Mouse (Mus musculus) G1E (cell line): ENCODE results near the gene Mllt6.

Source experiments
- CTCF ChIP-seq: IDR thresholded peaks from 2 replicates; pipeline ENCODE4 v1.5.1; 2012; ENCODE audit warnings: low read depth, low read length, inconsistent platforms, mixed read lengths
- GATA1 ChIP-seq: IDR thresholded peaks from 2 replicates; pipeline ENCODE4 v1.6.1; 2012; ENCODE audit warnings: borderline replicate concordance, low read length, inconsistent platforms, mixed read lengths
- POLR2AphosphoS5 ChIP-seq: IDR thresholded peaks from 2 replicates; pipeline ENCODE4 v1.6.1; 2012; ENCODE audit warnings: low read depth, low read length, inconsistent platforms; ENCODE audit not compliant: insufficient replicate concordance
- TAL1 ChIP-seq: conservative IDR thresholded peaks from 2 replicates; pipeline ENCODE4 v1.6.1; 2012; ENCODE audit warnings: low read depth, low read length, inconsistent platforms, mixed read lengths

GRCm38 (mm10) chr11:97615276-97615675 is 47.9 kb upstream of the Mllt6 start:
- TF ChIP-seq CTCF (no peak), POLR2AphosphoS5 (no peak), GATA1 (no peak), TAL1 (no peak)
